Mouse (Mus musculus) right cerebral cortex, postnatal 10 days (tissue): ENCODE measurements around the gene Gm45140.
"Not testable (repeated sequence)": the region's sequence is repeated elsewhere in the genome, so short reads cannot be mapped to it uniquely, and the experiment has no call there.

ENCODE experiments used
- DNase-seq, 2 experiments: peaks; one replicate each; pipeline ENCODE4 v3.0.0; 2021; ENCODE audit warnings: low spot score in 2 of 2

The Gm45140 gene

DNA sequence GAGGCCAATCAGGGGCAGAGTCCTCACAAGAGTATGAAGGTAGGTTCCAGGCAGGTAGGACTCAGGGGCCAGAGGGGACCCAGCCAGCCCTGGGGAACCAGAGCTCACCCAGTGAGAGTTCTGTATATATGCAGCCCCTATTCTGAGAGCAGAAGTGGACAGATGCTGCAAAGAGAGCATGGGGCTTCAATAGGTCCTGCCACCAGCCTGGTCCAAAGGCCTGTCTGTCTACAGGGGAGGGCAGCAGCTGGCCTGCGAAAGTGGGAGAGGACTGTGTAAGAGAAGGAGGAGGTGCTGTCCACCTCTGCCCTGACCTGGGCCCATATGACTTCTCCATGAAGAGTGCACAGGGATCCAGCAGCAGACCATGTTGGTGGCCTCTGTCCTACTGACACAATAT, 58.9 kb downstream of the Gm45140 start:
- no peak for DNase-seq

DNA sequence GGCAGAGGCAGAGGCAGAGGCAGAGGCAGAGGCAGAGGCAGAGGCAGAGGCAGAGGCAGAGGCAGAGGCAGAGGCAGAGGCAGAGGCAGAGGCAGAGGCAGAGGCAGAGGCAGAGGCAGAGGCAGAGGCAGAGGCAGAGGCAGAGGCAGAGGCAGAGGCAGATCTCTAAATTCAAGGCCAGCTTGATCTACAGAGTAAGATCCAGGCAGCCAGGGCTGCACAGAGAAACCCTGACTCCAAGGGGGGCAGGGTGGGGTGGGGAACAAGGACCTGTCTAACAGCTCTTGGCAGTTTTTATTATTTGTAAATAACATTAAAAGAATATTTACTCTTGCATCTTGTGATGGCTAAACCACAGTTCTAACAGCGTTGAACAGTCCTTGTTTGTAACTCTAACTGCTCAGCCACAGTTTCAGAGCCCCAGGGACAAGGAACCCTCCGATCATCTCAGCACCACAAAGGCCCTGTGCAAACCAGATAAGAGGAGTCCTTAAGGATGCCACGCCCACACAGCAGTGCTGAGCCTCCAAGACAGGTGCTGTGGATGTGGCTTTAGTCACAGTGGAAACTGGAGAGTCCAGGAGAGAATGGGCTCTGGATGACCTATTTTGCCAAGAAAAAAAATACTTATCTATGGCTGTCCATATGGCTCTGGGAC, 59.9 kb downstream of the Gm45140 start:
- DNase-seq, result no peak

DNA sequence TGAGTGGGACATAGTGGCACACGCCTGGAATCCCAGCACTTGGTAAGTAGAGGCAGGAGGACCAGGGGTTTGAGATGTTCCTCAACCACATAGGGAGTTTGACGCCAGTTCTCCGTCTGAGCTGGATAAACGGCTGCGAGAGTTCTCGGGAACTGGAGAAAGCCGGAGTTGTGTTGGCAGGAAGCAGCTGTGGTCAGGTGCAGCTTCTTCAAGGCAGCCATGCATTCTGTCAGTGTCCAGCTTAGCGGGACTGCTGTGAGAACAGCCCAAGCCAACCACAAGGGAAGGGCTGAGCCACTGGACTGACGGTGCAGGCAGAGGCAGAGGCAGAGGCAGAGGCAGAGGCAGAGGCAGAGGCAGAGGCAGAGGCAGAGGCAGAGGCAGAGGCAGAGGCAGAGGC, 60.7 kb downstream of the Gm45140 start:
- DNase-seq, result no peak

DNA sequence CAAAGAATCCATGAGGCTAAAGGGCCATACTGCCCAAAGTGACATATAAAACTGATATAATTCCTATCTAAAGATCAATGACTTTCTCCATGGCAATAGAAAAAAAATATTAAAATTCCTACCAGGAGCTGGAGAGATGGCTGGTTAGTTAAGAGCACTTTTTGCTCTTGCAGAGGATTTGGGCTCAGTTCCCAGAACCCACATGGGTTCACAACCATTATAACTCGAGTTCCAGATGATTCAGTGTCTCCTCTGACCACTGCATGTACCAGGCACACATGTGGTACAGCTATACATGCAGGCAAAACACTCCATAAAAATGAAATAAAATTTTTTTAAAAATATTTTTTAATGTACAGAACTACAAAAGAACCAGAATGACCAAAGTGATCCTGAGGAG, 61.1 kb downstream of the Gm45140 start:
- DNase-seq, result no peak

DNA sequence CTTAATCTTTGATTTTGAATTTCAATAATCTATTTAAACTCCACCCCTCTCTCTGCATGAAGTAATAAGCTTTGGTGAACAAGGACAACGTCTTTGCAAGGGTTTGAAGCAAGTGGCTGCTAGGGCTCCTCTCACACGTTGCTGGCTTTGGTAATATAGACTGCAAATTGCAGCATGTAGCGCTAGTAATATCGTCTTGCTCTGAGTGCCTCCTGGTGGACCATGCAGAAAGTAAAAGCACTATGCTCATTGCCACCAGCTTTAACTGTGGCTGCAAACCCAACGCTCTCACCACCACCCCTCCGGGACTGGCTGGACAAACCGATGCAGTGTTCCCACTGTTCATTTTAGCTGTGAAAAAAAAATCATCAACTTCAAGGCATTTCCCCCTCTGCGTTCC, 65.0 kb downstream of the Gm45140 start:
- peak in 1 of 2 experiments; percentile 46 for DNase-seq

DNA sequence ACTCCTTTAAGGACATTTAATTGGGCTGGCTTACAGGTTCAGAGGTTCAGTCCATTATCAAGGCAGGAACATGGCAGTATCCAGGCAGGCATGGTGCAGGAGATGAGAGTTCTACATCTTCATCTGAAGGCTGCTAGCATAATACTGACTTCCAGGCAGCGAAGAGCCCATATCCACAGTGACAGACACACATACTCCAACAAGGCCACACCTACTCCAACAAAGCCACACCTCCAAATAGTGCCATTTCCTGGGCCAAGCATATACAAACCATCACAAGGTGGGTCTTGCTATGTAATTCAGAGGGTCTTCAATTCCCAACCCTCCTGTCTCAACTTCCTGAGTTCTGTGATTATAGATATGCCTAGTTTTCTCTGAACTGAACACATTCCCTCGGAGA, 71.3 kb downstream of the Gm45140 start:
- DNase-seq, result not testable (repeated sequence)

DNA sequence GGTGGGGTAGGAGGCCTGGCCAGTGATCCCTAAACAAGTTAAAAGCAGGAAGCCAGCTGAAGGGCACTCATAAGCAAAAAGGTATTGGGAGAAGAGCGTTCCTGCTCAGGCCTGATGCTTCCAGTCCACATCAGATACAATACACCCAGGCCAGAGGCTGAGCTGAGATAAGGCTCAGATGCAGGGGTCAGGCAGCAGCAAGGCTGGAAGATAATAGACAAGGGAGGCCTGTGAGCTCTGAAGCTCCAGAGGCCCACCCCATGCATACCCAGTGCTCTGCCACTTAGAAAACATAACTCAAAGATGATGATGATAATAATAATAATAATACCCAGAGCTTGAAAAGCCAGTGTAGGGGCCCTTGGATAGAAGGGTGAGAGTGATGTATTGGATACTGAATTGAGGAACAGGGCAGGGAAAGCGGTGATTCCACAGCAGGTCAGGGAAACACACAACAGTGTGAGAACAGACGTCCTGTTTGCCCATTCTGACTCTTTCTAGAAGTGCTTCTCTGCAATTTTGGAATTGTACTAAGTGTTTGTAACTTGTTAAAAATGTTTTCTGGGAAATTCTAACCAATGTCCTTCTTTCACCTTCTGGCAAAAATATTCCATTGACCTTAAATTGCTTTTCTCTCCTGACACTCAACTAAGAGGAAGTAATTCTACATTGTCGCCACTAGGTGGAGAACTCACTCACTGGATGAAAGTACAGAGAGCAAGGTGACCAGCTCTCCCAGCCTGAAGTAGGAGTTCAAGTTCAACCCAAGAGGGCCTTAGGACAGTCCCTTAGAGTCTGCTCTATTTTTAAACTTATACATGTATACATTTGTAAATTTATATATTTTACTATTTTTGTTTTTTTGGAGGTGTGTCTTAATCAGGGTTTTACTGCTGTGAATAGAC, 72.0 kb downstream of the Gm45140 start:
- DNase-seq, result no peak

DNA sequence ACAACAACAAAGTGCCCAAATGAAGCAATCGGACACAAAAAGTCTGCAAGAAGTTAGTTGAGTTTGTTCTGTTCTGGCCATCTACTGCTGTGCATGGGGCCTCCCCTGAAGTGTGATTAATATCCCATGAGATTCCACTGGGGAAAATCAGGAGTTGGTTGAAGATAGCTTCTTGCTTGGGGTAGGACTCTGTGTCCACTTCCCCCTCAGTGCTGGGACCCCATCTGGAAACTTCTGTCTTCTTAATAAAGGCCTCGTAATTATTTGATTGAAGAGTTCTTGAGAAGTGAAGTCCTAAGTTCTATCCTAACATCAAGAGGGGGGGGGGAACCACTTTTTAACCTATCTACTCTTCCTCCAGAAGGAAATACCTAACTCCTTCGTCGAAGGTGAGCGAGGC, 73.4 kb downstream of the Gm45140 start:
- no peak for DNase-seq

DNA sequence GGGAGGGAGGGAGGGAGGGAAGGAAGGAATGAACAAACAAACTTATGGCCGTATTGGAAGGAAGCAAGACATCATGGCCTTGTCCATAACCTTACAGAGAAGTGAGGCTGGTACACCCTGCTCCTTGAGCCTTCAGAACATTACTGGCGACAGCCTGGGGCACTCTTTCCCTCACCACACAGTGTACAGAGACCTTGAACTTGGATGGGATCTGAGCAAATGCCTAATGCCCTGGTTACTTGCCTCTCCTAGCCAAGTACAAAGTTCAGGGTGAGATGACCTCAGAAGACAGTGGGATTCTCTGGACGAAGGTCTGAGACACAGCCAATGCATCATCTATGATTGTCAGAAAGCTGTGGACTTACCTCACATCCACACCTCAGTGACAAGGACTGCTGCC, 75.7 kb downstream of the Gm45140 start:
- DNase-seq, result no peak

DNA sequence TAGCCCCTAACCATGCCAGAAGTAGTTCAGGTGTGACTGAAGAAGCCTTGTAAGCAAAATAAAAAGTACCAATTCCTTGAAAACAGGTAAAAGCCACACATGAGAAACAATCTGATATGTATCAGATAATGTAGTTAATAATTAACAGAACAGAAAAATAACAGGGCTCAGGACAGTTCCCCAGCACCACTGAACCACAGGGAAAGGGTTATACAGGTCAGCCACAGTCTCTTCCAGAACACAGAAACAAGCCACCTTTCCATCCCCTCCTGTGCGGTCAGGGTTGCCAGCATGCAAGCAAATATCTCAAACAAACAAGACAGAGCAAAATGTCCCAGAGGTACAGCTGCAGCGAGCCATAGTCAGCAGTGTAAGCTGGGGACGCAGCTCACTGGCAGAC, 76.2 kb downstream of the Gm45140 start:
- DNase-seq, result no peak

DNA sequence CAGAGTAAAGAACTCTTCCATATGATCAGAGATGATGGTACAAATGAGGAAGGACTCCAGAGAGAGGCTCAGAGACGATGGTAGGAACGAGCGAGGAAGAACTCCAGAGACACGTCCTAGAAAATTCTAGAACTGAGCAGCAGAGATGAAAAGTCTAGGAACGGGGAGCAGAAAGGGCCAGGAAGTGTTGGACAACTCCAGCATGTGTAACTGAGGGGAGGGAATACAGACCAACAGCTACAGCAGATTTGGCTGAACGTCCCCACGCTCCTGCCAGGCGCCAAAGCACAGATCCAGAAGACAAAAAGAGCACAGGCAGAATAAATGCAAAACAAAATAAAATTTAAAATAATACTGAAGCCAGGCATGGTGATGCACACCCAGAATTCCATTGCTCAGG, 78.7 kb downstream of the Gm45140 start:
- DNase-seq, result no peak

DNA sequence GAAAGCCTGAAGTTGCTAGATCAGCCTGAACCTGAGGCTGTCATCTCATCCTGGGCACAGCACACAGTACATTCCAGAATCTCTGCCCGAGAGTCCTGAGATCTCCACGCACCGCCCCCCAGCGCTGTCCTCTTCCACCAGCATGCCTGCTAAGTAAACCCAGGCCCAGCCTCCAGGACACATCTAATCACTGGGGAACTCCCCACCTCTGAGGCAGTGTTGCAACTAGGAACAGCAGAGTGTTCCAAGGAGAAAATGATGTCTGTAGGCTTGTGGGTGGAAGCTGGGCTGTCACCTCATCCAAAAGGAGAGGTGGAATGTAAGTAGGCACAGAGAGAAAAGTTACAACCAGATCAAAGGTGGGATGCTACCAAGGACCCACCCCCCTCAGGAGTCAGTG, 80.4 kb downstream of the Gm45140 start:
- DNase-seq, result no peak

DNA sequence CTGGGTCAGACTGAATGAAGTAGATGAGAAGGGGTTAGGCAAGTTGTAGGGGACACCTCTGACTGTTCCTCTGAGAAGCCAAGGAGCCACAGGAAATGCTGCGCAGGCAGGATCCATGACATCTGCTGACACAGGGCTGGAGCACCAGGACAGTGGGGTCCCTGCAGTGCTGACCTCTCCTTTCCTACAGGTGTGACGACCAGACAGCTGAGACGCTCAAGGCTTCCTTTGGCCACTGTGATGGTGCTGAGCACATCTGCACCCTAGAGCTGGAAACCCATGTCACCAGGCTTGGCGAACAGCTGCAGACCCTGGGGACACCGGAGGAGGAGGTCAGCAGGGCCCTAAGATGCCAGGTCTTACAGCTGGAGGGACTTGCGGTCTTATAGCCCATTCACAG, 84.0 kb downstream of the Gm45140 start:
- DNase-seq, result no peak

DNA sequence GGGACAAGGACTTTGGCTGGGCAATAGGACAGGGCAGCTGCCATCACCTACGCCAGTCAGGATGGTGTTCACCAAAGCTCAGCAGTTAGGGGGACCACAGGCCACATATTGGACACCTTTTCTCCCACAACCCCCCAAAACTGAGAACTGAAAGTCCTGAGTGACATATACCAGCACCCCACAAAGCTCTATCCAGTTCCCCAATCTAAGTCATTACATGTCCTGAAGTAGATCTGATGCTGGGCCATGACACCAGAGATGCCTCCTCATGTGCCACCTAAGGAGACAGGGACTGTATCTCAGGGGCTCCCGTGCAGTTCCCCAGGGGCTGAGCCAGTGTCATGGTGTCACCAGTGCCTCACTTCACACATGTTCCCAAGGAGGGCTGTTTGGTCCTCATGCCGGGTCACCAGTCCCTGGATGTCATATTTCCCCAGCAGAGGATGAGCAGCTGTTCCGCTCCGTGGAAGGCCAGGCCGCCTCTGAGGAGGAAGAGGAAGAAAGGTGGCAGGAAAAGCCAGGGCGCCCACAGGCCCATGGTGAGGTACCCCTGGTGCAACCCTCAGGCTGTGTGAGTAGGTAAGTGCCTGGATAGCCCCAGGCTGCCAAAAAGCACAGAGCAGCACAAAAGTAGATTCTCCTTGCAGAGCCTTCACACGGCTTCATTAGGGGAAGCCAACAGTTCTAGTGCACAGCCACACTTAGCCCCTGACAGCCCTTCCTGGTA, 85.2 kb downstream of the Gm45140 start:
- no peak for DNase-seq

DNA sequence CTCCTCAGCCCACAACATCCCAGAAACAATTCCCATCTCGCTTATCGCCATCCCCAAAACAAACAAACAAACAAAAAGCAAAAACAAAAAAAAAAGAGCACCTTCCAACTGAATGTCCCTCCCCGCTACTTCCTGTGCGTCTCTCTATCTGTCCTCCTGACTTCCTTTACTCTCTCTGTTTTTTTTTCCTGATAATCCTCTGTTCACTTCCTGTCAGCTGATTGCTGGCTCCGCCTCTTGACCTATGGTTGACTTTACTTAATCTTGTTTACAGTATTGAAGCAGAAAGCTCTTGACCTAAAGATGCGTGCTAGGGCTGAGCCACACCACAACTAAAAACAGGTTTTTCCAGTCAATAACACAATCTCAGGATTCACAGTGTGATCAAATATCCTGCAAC, 87.1 kb downstream of the Gm45140 start:
- no peak for DNase-seq

DNA sequence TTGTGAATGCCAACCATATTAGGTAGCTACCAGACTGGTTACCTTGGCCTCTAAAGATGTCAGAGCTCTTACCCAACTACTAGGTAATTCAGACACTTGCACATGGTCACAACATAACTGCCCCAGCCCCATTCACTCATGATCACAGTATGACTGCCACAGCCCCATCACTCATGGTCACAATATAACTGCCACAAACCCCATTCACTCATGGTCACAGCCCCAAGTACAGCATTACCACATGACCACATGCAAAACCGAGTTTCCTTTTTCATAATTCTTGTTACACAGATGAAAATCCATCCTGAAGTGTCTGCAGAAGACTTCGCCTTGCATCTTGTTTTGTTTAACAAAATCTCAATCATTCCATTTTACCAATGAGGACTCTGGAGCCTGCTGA, 87.5 kb downstream of the Gm45140 start:
- DNase-seq, result no peak

DNA sequence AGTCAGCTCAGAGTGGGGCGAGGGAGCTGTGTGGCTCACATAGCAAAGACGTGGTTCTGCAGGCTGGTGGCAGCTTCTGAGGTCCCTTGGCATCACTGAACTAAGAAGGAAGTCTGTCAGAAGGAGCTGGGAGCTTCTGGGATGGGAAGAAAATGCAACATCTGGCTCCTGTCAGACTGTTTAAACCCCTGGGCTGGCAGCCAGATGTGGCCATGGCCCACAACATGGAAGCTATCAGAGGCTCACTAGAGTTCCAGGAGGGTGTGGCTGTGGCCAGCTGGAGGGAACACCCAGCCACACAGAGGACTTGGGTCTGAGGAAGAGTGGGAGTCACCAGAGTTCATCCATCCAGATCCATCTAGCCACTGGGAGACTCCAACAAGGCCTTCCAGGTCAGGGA, 88.7 kb downstream of the Gm45140 start:
- no peak for DNase-seq

DNA sequence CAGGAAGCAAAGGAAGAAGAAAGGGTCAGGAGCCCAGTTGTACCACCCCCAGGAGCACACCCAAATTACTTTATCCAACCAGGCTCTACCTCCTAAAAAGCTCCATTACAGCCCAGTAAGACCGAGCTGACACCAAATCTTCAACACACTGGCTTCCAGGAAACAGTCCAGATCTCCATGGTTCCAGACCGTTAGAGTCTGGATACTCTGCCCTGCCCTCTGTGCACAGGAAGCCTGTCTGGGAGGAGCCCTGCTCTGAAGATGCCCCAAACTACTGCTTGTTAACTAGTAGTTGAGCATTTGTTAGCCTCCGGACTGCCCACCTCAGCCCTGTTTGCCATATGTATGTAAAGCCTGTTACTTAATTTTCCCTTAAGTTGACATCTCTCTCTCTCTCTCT, 89.5 kb downstream of the Gm45140 start:
- no peak for DNase-seq

DNA sequence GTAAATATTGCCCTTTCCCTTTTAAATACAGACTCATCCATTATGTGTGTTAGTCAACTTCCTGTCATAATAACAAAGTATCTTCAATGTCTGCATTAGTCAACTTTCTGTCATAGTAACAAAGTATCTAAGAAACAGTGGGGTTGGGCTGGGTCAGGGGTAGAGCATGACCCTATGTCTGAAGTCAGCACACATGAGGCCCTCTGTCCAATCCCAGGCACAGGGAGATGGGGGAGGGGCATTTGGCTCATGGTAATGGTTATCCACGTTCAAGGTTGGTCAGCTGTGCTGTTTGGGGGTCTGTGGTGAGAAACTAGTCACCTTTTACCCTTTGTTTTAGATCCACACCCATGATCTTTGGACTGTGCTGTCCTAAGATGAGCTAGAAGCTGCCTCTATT, 90.3 kb downstream of the Gm45140 start:
- no peak for DNase-seq

DNA sequence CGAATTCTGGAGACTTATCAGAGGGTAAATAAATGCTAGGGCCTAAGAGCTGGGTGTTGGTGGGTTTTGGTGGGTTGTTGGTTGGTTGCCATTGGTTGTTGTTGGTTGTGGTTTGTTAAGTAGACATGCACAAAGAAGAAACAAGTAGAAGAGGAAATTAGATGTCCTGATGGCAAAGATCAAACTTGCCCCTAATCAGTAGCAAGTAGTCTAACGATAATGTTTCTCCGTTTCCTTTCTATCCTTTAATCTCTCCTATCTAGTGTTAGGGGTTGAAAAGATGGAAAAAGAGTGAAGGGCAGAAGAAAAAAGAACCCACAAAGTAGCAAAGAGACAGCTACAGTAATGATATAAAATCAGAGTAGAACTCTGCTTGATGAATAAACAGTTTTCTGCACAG, 91.0 kb downstream of the Gm45140 start:
- DNase-seq, result no peak

DNA sequence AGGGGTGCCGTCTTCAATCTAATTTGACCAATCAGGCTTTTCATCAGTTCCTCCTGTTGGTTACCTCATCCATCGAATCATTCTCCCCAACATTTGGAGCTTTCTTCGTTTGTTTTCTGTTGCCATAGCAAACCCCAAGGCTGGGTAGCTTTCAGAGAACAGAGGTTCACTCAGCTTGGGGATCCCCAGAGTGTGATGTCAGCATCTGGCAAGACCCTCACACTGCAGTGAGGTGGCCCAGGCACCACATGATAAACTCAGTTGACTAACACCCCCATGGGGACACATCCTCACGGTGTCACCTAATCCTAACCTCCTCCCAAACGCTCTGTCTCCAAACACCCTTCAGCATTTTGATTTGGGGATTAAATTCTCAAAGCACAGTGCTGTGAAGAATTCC, 92.3 kb downstream of the Gm45140 start:
- no peak for DNase-seq

DNA sequence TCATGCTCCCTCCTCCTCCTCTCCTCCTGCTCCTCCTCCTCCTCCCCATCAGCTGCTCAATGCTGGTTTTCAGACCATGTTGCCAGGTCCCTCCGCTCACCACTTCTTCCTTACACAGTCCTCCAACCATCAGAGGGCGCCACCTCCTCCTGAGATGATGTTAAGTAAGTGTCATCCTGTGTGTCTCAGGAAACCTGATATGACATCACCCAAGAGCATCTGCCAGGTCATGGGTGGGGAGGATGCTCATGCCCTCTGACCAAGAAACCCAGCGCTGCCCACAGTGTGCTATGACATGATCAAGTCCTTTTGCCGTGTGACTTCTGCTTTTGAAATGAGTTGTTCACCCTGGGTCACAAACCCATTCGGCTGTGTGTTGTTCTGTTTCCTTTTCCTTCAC, 92.8 kb downstream of the Gm45140 start:
- no peak for DNase-seq

DNA sequence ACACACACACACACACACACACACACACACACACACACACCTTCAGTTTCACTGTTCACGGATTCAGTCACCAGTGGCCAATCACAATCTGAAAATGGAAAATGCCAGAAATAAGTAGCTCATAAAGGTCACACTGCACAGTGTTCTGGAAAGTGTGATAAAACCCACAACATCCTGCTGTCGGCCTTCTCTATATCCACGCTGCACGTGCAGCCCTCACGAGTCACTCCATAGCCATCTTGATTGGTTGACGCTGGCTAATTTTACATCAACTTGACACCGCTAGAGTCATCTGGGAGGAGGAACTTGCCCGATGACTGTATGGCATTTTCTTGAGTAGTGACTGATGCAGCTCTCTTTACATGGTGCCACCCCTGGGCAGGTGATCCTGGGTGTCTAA, 93.6 kb downstream of the Gm45140 start:
- DNase-seq, result no peak
